Mouse (Mus musculus) lung, embryonic 16.5 days (tissue): ENCODE results near the gene Tulp2. TPM values are rescaled to one million over a fixed set of nuclear protein-coding genes. Genes with fewer than 3 reads are reported as not detected.

Experiments
- ATAC-seq: fragments of 200-750 bp; cut with Nextera tagmentation; 2 replicates; pipeline ENCODE4 v1.8.0; 2017; ENCODE audit warnings: low read depth, mild to moderate bottlenecking, moderate library complexity
- H3K27ac ChIP-seq: fragments of 300-500 bp; sonication (generic); 2 replicates; pipeline ENCODE4 v1.5.1; 2014; ENCODE audit warnings: mild to moderate bottlenecking, control low read depth, low read length
- H3K27me3 ChIP-seq: fragments of 300-500 bp; sonication (generic); 2 replicates; pipeline ENCODE4 v1.6.1; 2014; ENCODE audit warnings: low read depth, low read length, mixed read lengths; ENCODE audit not compliant: control insufficient read depth, insufficient read depth
- H3K36me3 ChIP-seq: fragments of 300-500 bp; sonication (generic); 2 replicates; pipeline ENCODE4 v1.6.1; 2014; ENCODE audit warnings: low read length; ENCODE audit not compliant: control insufficient read depth, insufficient read depth
- H3K4me1 ChIP-seq: fragments of 300-500 bp; sonication (generic); replicated peaks from 2 replicates; pipeline ENCODE4 v1.6.1; 2014; ENCODE audit warnings: low read length, mixed read lengths; ENCODE audit not compliant: control insufficient read depth, insufficient read depth
- H3K4me2 ChIP-seq: fragments of 300-500 bp; sonication (generic); 2 replicates; pipeline ENCODE4 v1.6.1; 2014; ENCODE audit warnings: low read depth, low read length, control low read depth
- H3K4me3 ChIP-seq: fragments of 300-500 bp; sonication (generic); 2 replicates; pipeline ENCODE4 v1.5.1; 2014; ENCODE audit warnings: mild to moderate bottlenecking, low read length, control low read depth
- H3K9ac ChIP-seq: fragments of 300-500 bp; sonication (generic); 2 replicates; pipeline ENCODE4 v1.6.1; 2014; ENCODE audit warnings: low read length, control low read depth
- H3K9me3 ChIP-seq: fragments of 300-500 bp; sonication (generic); 2 replicates; pipeline ENCODE4 v1.6.1; 2016; ENCODE audit warnings: low read length; ENCODE audit not compliant: control insufficient read depth
- WGBS: fragments of 180-500 bp; shearing (Covaris S2); extraction: QIAGEN DNeasy Blood & Tissue Kit; methylation state at CpG from one replicate; pipeline ENCODE4 v1.1.7; 2014; 5-methylcytosine and 5-hydroxymethylcytosine counted together
- polyA plus RNA-seq: library from polyadenylated mRNA; unstranded; fragments of >200 nt; fragmentation: Nextera tagmentation; extraction: Ambion mirVana; gene quantifications from 2 replicates; pipeline ENCODE4 v1.2.1, GENCODE M21; 2015

Gene Tulp2
- polyA plus RNA-seq, 1 experiment from 2014 or later: 0.39 TPM

DNA sequence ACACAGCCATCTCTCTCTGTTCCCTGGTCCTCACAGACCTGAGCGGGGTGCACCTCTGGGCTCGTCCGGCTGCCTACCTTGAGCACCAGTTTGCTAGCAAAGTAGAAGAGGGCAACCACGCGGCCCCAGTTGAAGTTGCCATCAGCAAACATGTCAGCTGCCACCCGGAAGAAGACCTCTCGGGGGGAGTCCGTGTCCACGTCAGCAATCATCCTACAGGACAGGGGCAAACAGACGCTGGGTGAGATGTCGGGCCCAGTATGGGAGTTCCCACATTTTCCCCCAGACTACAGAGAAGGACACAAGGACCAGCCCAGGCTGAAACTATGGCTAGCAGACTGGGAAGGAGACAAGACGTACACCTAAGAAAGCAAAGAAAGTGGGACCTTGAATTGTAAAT, 16.6 kb upstream of the Tulp2 start:
- H3K27me3 ChIP-seq: no peaks in the 10 kb centered on the region
- peaks cover 16% of the 10 kb centered on the region for H3K36me3 ChIP-seq
- peaks cover 25% of the 10 kb centered on the region for H3K4me1 ChIP-seq
- H3K4me2 ChIP-seq: no peak overlapping the region
- ATAC-seq: no peak
- H3K9ac ChIP-seq: no peak overlapping the region
- WGBS: 92% methylated on average over 12 of the region's 12 CpGs
- H3K4me3 ChIP-seq: no peak overlapping the region
- H3K9me3 ChIP-seq: no peaks in the 10 kb centered on the region
- H3K27ac ChIP-seq: no peak overlapping the region

DNA sequence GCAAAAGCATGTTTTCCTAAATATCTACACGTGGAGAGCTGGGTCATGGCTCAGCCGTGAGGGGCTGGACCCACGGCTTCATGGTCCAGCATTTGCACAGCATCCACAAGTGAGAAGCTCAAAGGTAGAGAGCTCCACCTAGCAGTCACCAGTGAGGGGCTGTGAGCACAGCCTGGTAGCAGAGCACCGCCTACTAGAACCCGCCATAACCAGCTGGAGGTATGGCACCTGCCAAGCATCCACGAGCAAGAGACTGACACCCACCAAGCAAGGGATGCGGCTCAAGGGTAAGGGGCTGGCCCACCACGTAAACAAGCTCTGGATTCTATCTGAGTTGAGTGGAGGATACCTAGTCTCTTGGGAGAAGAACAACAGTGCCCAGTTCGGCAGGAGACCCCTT, 16.1 kb upstream of the Tulp2 start:
- Histone ChIP-seq H3K9me3 (no peaks in the 10 kb centered on the region), H3K4me1 (peaks cover 20% of the 10 kb centered on the region), H3K4me2 (peak overlapping the region; percentile 85), H3K27me3 (no peaks in the 10 kb centered on the region), H3K4me3 (peak overlapping the region; percentile 84), H3K9ac (no peak overlapping the region; the same call in 1 of the 2 replicates), H3K27ac (no peak overlapping the region), H3K36me3 (peaks cover 16% of the 10 kb centered on the region)
- 71% methylated on average over 9 of the region's 9 CpGs for WGBS
- ATAC-seq: no peak

DNA sequence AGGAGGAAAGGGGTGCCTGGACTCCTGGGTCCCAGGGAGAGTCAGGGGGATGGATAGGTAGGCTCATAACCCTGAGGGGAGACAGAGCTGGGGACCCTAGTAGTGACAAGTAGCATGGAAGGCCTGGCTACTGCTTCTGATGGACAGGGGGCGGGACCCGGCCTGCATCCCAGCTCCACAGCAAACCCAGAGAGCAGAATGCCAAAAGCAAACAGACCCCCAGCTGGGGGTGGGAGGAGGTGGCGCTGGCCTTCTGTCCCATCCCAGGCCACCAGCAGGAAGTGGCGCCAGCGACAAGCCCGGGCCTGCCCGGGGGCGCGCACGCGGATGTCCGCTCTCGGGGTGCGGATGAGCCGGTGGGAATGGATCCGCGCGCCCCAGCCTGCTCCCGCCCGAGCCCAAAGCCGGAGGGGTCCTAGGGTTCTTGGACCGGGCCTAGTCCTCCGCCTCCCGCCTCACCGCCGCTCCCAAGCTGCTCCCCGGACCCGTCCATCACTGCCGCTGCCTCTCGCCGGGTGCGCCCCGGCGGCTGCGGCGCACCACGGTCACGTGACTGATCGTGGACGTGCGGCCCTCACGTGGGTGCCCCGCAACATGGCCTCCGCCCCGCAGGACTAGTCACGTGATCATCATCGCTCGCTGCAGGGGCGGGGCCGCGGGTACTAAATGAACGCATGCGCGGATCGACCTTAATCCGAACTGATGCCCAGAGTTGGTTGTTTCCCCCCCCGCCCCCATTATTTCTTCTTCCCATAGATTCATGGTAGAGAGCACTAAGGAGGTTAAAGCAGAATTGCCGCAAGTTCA, 15.2 kb upstream of the Tulp2 start, which contains the start of gene Bax:
Gene Bax, minus strand, starts transcription at position 616 of the 807 bp plus-strand sequence.
- Histone ChIP-seq H3K4me1 (peaks cover 14% of the 10 kb centered on the region), H3K27ac (peak within 1 kb of the TSS; percentile 73), H3K27me3 (no peaks in the 10 kb centered on the region), H3K36me3 (peaks cover 16% of the 10 kb centered on the region), H3K4me2 (peak within 1 kb of the TSS; percentile 85), H3K9me3 (no peaks in the 10 kb centered on the region), H3K4me3 (peak within 1 kb of the TSS; percentile 84), H3K9ac (peak within 1 kb of the TSS; percentile 84)
- peak; percentile 87 for ATAC-seq
- under 1% methylated on average over 58 of the region's 58 CpGs for WGBS

DNA sequence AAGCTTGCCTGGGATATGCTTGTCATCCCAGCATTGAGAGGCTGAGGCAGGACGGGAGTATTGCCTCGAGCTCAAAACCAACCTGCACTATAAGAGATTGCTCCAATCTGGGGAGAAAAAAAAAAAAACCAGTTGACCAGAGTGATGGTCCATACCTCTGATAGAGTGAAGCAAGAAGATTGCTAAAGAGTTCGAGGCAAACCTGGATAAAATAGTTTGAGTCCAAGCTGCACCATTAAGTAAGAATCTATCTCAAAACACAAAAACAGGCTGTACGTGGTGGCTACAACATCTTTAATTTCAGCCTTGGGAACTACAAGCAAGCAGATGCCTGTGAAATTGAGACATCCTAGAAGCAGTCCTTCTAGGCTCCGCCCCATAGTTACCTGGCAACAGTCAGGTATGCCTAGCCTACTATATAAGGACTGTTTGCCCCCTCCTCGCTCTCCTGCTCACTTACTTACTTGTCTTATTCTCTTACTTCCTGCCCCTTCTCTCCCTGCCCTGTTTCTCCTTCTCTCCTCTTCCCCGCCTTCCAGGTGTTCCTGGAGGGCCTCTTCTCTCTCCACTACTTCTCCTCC, 14.5 kb upstream of the Tulp2 start:
- Histone ChIP-seq H3K27ac (peak overlapping the region; percentile 73), H3K4me2 (peak overlapping the region; percentile 85), H3K4me1 (peaks cover 14% of the 10 kb centered on the region), H3K9me3 (no peaks in the 10 kb centered on the region), H3K4me3 (peak overlapping the region; percentile 84), H3K9ac (peak overlapping the region; percentile 84), H3K36me3 (peaks cover 13% of the 10 kb centered on the region), H3K27me3 (no peaks in the 10 kb centered on the region)
- 24% methylated on average over 7 of the region's 7 CpGs for WGBS
- peak; percentile 64 for ATAC-seq

DNA sequence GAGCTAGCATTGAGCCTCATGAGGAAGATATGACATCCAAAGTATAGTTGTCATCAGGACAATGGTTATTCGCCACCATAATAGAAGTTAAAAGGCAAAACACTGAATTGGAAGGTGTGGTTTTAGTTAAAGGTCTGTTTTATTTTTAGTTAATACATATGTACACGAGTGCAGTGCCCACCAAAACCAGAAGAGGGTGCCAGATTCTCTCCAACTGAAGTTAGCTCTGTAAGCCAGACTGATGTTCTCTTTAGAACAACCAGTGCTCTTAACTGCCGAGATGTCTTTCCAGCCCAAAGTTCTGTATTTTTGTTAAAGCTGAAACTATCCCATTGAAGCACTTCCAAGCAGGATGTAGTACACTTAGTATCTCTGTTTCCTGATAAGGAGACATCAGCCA, 10.8 kb upstream of the Tulp2 start:
- Histone ChIP-seq H3K4me2 (no peak overlapping the region), H3K4me3 (no peak overlapping the region), H3K27ac (no peak overlapping the region), H3K36me3 (no peaks in the 10 kb centered on the region), H3K27me3 (no peaks in the 10 kb centered on the region), H3K4me1 (peaks cover 11% of the 10 kb centered on the region), H3K9ac (no peak overlapping the region), H3K9me3 (no peaks in the 10 kb centered on the region)
- 5% methylated on average over 3 of the region's 3 CpGs for WGBS
- ATAC-seq: no peak

DNA sequence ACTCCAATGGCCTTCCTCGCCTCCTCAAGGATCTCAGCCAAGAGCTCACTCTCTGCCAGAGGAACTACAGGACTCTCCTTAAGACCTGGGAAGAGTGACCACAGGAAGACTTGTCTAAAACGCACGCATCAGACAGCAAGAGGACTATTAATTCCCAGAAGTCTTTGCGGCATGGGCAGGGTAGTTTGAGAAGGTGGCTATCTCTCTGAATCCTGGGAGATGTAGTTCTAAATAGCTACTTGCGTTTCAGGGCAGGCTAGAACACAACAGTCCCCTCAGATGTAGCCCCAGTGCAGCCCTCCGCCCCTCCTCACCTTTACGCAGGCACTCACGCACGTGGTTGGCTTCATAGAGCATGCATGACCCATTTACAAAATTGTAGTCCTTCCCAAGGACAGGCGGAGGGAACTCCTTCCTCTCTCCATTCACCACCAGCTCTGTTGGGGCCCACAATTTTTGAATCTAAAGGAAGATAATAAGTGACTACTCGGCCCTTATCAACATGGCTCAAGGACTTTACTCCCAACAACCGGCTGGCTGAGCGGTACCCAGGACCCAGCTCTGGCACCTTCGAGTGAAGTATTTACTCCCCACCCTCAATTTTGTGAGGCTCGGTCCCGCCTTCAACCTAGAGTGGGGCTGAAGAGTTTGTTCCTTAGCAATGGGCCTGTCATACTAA, 6.2 kb upstream of the Tulp2 start:
- Histone ChIP-seq H3K27ac (no peak overlapping the region), H3K9ac (peak overlapping the region; percentile 57), H3K9me3 (no peaks in the 10 kb centered on the region), H3K4me2 (peak overlapping the region; percentile 47), H3K27me3 (no peaks in the 10 kb centered on the region), H3K36me3 (no peaks in the 10 kb centered on the region), H3K4me1 (peaks cover 3% of the 10 kb centered on the region; the same call in 1 of the 2 replicates), H3K4me3 (peak overlapping the region; percentile 34)
- ATAC-seq: peak; percentile 35
- 46% methylated on average over 16 of the region's 16 CpGs for WGBS

DNA sequence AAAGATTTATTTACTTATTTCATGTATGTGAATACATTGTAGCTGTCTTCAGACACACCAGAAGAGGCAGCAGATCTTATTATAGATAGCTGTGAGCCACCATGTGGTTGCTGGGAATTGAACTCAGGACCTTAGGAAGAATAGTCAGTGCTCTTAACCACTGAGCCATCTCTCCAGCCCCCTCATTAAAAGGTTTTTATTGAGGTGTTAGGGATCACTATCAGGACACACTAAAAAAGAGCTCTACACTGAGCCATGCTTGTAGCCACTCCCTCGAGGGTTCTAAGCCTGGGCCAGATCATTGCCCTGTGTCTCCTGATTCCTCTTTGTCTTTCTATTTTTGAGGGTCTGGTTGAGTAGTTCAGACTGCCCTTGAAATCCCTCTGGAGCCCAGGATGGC, 5.2 kb upstream of the Tulp2 start:
- no peak overlapping the region for H3K27ac ChIP-seq
- H3K4me1 ChIP-seq: peaks cover 3% of the 10 kb centered on the region; the same call in 1 of the 2 replicates
- no peak for ATAC-seq
- no peaks in the 10 kb centered on the region for H3K27me3 ChIP-seq
- no peak overlapping the region for H3K4me3 ChIP-seq
- no peak overlapping the region for H3K4me2 ChIP-seq
- H3K9me3 ChIP-seq: no peaks in the 10 kb centered on the region
- WGBS: 33% methylated on average over 1 of the region's 1 CpGs
- no peak overlapping the region for H3K9ac ChIP-seq
- no peaks in the 10 kb centered on the region for H3K36me3 ChIP-seq

DNA sequence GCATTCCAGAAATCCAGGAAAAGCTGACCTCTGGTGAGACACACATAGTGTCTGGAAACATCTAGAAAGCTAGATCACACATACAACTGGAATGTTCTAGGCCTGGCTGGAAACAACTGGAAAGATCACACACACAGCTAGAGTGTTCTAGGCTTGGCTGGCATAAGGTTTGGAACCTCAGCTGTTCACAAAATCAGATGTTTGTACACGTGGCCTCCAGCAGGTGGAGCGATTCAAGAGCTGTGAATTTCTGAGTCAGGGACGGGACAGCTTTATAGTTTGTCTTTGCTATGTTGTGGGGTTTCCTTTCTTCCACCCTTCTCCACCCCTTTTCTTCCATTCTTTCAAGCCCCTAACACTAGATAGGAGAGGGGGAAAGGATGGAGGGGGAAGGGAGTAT, 4.7 kb upstream of the Tulp2 start:
- WGBS: 8% methylated on average over 3 of the region's 3 CpGs
- Histone ChIP-seq H3K4me1 (peaks cover 3% of the 10 kb centered on the region; the same call in 1 of the 2 replicates), H3K36me3 (no peaks in the 10 kb centered on the region), H3K27me3 (no peaks in the 10 kb centered on the region), H3K4me3 (no peak overlapping the region), H3K9ac (no peak overlapping the region), H3K27ac (no peak overlapping the region), H3K4me2 (no peak overlapping the region), H3K9me3 (no peaks in the 10 kb centered on the region)
- ATAC-seq: no peak

DNA sequence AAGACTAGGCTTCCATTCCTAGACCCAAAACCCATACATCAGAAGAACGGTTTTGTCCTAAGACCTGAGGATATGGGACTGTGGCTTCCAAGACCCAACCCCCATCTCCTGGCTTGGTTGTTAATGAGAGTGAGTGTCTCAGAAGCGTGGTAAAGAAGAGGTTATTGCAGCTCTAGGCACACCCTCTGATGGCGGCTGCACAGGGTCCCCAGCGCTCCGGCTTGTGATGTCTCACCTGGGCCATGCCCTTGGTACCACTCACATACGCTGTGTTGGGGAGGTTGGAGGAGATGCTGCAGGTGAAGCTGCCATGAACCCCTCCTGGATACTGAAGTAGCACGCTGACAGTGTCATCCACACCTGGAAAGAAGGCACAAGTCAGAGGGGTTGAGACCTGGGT, 2.9 kb upstream of the Tulp2 start:
- peaks cover 3% of the 10 kb centered on the region; the same call in 1 of the 2 replicates for H3K4me1 ChIP-seq
- ATAC-seq: no peak
- 91% methylated on average over 7 of the region's 7 CpGs for WGBS

More for the DNA sequence above, 2.9 kb upstream of the Tulp2 start:
- Histone ChIP-seq H3K9ac (no peak overlapping the region), H3K36me3 (no peaks in the 10 kb centered on the region), H3K9me3 (no peaks in the 10 kb centered on the region), H3K4me2 (no peak overlapping the region), H3K27me3 (no peaks in the 10 kb centered on the region), H3K4me3 (no peak overlapping the region), H3K27ac (no peak overlapping the region)
